Mouse (Mus musculus): ENCODE measurements around the gene Hoxb4. TPM values are rescaled to one million over a fixed set of nuclear protein-coding genes. Genes with fewer than 3 reads are reported as not detected.

Gene Hoxb4
- total RNA-seq, 2 experiments from 2014 or later = 2.3 to 2.6 TPM

DNA sequence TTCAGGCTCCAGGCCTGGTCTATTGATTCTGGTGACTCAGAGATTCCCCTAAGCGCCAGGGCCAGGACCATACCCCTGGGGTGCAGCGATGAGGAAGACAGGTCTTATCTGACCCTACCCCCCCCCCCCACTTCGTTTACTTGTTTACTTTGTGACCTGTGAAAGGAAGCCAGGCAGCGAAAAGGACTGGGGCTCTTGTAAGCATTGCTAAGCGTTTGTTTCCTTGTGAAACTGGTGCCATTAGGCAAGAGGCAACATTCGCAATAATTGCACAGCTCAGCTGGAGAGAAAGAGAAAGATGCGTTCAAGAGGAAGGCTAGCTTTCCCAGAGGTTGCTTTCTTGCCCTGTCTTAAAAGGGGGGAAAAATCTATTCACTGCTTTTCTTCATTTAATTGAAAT, 51.1 kb downstream of the Hoxb4 start:
- ATAC-seq (replicated peaks; ENCODE audit: poor library complexity, severe bottlenecking) = no peak

Other genes starting within 250 kb of the Hoxb4 start
- 618 and 720 TPM in 2 replicates for gene Atp5g1, start 242.6 kb upstream of the Hoxb4 start, total RNA-seq (2014; fragmentation: Nextera tagmentation)
- 72.3 and 102 TPM in 2 replicates for gene Atp5g1, start 242.6 kb upstream of the Hoxb4 start, total RNA-seq (2017)
- gene Calcoco2, start 206.3 kb upstream of the Hoxb4 start, total RNA-seq (2014; fragmentation: Nextera tagmentation) = not detected in 2 replicates
- not detected in 2 replicates for gene Calcoco2, start 206.3 kb upstream of the Hoxb4 start, total RNA-seq (2017)
- gene Ttll6, start 184.5 kb upstream of the Hoxb4 start, total RNA-seq (2014; fragmentation: Nextera tagmentation) = not detected in 2 replicates
- gene Ttll6, start 184.5 kb upstream of the Hoxb4 start, total RNA-seq (2017) = not detected in 2 replicates
- gene Hoxb13, start 124.0 kb upstream of the Hoxb4 start, total RNA-seq (2014; fragmentation: Nextera tagmentation) = not detected in 2 replicates
- gene Hoxb13, start 124.0 kb upstream of the Hoxb4 start, total RNA-seq (2017) = not detected in 2 replicates
- gene Hoxb9, start 46.8 kb upstream of the Hoxb4 start, total RNA-seq (2014; fragmentation: Nextera tagmentation) = not detected in 2 replicates
- not detected in 2 replicates for gene Hoxb9, start 46.8 kb upstream of the Hoxb4 start, total RNA-seq (2017)
- gene Hoxb8, start 36.4 kb upstream of the Hoxb4 start, total RNA-seq (2014; fragmentation: Nextera tagmentation) = not detected in 2 replicates
- gene Hoxb8, start 36.4 kb upstream of the Hoxb4 start, total RNA-seq (2017) = not detected in 2 replicates
- gene Hoxb7, start 31.6 kb upstream of the Hoxb4 start, total RNA-seq (2014; fragmentation: Nextera tagmentation) = not detected in 2 replicates
- gene Hoxb7, start 31.6 kb upstream of the Hoxb4 start, total RNA-seq (2017) = not detected in 2 replicates
- gene Hoxb6, start 25.8 kb upstream of the Hoxb4 start, total RNA-seq (2014; fragmentation: Nextera tagmentation) = not detected in 2 replicates
- not detected in 2 replicates for gene Hoxb6, start 25.8 kb upstream of the Hoxb4 start, total RNA-seq (2017)
- gene Hoxb5, start 14.9 kb upstream of the Hoxb4 start, total RNA-seq (2014; fragmentation: Nextera tagmentation) = not detected in 2 replicates
- gene Hoxb5, start 14.9 kb upstream of the Hoxb4 start, total RNA-seq (2017) = 0.05 TPM in 1 of 2 replicates, not detected in the other
- gene Hoxb3, start 5.1 kb downstream of the Hoxb4 start, total RNA-seq (2014; fragmentation: Nextera tagmentation) = 1.5 and 7.8 TPM in 2 replicates
- gene Hoxb3, start 5.1 kb downstream of the Hoxb4 start, total RNA-seq (2017) = 0.05 and 0.56 TPM in 2 replicates
- 1.7 TPM in 1 of 2 replicates, not detected in the other for gene Hoxb2, start 32.3 kb downstream of the Hoxb4 start, total RNA-seq (2014; fragmentation: Nextera tagmentation)
- 0.26 TPM in 1 of 2 replicates, not detected in the other for gene Hoxb2, start 32.3 kb downstream of the Hoxb4 start, total RNA-seq (2017)
- gene Hoxb1, start 47.5 kb downstream of the Hoxb4 start, total RNA-seq (2014; fragmentation: Nextera tagmentation) = not detected in 2 replicates
- gene Hoxb1, start 47.5 kb downstream of the Hoxb4 start, total RNA-seq (2017) = not detected in 2 replicates
- not detected in 2 replicates for gene Skap1, start 146.3 kb downstream of the Hoxb4 start, total RNA-seq (2014; fragmentation: Nextera tagmentation)
- gene Skap1, start 146.3 kb downstream of the Hoxb4 start, total RNA-seq (2017) = 0.22 and 0.98 TPM in 2 replicates